Mouse (Mus musculus): ENCODE data around the gene Cd7. TPM values are rescaled to one million over a fixed set of nuclear protein-coding genes. Genes with fewer than 3 reads are reported as not detected.
"Not testable (repeated sequence)": the region's sequence is repeated elsewhere in the genome, so short reads cannot be mapped to it uniquely, and the experiment has no call there.

Gene Cd7
- polyA plus RNA-seq, 1 experiment: 0.95 TPM

GRCm38 (mm10) chr11:121049840-121050239 lies 10.6 kb upstream of the Cd7 start:
- H3K27ac ChIP-seq (ENCODE audit: control insufficient read depth, insufficient read depth, low read depth, low read length): no peak overlapping the region
- H3K36me3 ChIP-seq (ENCODE audit: control insufficient read depth, insufficient read depth, low read length): no peaks in the 10 kb centered on the region
- peaks cover 2% of the 10 kb centered on the region; the same call in 1 of the 2 replicates for H3K4me1 ChIP-seq (ENCODE audit: control insufficient read depth, insufficient read depth, low read length)
- TF ChIP-seq CTCF (IDR thresholded peaks at IDR 0.05; ENCODE audit: control insufficient read depth, insufficient read depth, insufficient replicate concordance, low read depth, low read length) (no peak), POLR2A (IDR thresholded peaks at IDR 0.05; ENCODE audit: control insufficient read depth, low read depth, low read length) (no peak)
- no peak overlapping the region for H3K4me3 ChIP-seq (ENCODE audit: control insufficient read depth, low read depth, low read length)
- H3K27me3 ChIP-seq (ENCODE audit: control insufficient read depth, insufficient read depth, low read length): no peaks in the 10 kb centered on the region

- TF ChIP-seq POLR2A (IDR thresholded peaks at IDR 0.05; ENCODE audit: control insufficient read depth, low read depth, low read length): no peak
- TF ChIP-seq CTCF (IDR thresholded peaks at IDR 0.05; ENCODE audit: control insufficient read depth, insufficient read depth, insufficient replicate concordance, low read depth, low read length): no peak
- no peaks in the 10 kb centered on the region for H3K27me3 ChIP-seq (ENCODE audit: control insufficient read depth, insufficient read depth, low read length)
- no peaks in the 10 kb centered on the region for H3K4me1 ChIP-seq (ENCODE audit: control insufficient read depth, insufficient read depth, low read length)
Measured at GRCm38 (mm10) chr11:121047826-121048399, 8.7 kb upstream of the Cd7 start.

GRCm38 (mm10) chr11:121045286-121045685 lies 6.1 kb upstream of the Cd7 start:
- Histone ChIP-seq H3K36me3 (ENCODE audit: control insufficient read depth, insufficient read depth, low read length) (no peaks in the 10 kb centered on the region), H3K4me1 (ENCODE audit: control insufficient read depth, insufficient read depth, low read length) (no peaks in the 10 kb centered on the region), H3K4me3 (ENCODE audit: control insufficient read depth, low read depth, low read length) (no peak overlapping the region), H3K27me3 (ENCODE audit: control insufficient read depth, insufficient read depth, low read length) (no peaks in the 10 kb centered on the region), H3K27ac (ENCODE audit: control insufficient read depth, insufficient read depth, low read depth, low read length) (no peak overlapping the region)
- TF ChIP-seq CTCF (IDR thresholded peaks at IDR 0.05; ENCODE audit: control insufficient read depth, insufficient read depth, insufficient replicate concordance, low read depth, low read length) (no peak), POLR2A (IDR thresholded peaks at IDR 0.05; ENCODE audit: control insufficient read depth, low read depth, low read length) (no peak)

More at GRCm38 (mm10) chr11:121047826-121048399, 8.7 kb upstream of the Cd7 start:
- Histone ChIP-seq H3K27ac (ENCODE audit: control insufficient read depth, insufficient read depth, low read depth, low read length) (no peak overlapping the region), H3K36me3 (ENCODE audit: control insufficient read depth, insufficient read depth, low read length) (no peaks in the 10 kb centered on the region), H3K4me3 (ENCODE audit: control insufficient read depth, low read depth, low read length) (no peak overlapping the region)

DNA sequence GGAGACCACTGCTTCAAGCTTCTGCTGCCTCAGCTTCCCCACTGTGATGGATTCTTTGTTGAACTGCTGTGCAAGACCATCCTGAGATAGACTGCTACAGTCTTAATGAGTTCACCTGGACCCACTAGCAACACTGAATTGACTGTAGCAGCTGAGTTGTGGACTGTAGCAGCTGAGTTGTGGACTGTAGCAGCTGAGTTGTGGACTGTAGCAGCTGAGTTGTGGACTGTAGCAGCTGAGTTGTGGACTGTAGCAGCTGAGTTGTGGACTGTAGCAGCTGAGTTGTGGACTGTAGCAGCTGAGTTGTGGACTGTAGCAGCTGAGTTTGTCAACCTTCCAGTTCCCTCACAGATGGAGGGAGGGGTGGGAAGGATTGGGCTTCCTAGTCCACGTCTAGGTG lies 3.8 kb upstream of the Cd7 start:
- not testable (repeated sequence) for H3K27ac ChIP-seq (ENCODE audit: control insufficient read depth, insufficient read depth, low read depth, low read length); H3K36me3 ChIP-seq (ENCODE audit: control insufficient read depth, insufficient read depth, low read length); H3K27me3 ChIP-seq (ENCODE audit: control insufficient read depth, insufficient read depth, low read length); H3K4me3 ChIP-seq (ENCODE audit: control insufficient read depth, low read depth, low read length); H3K4me1 ChIP-seq (ENCODE audit: control insufficient read depth, insufficient read depth, low read length)

- Histone ChIP-seq H3K27me3 (ENCODE audit: control insufficient read depth, insufficient read depth, low read length) (no peaks in the 10 kb centered on the region), H3K4me3 (ENCODE audit: control insufficient read depth, low read depth, low read length) (no peak overlapping the region), H3K36me3 (ENCODE audit: control insufficient read depth, insufficient read depth, low read length) (no peaks in the 10 kb centered on the region), H3K4me1 (ENCODE audit: control insufficient read depth, insufficient read depth, low read length) (no peaks in the 10 kb centered on the region), H3K27ac (ENCODE audit: control insufficient read depth, insufficient read depth, low read depth, low read length) (no peak overlapping the region)
- TF ChIP-seq POLR2A (IDR thresholded peaks at IDR 0.05; ENCODE audit: control insufficient read depth, low read depth, low read length): no peak
- no peak for TF ChIP-seq CTCF (IDR thresholded peaks at IDR 0.05; ENCODE audit: control insufficient read depth, insufficient read depth, insufficient replicate concordance, low read depth, low read length)
Measured at GRCm38 (mm10) chr11:121042480-121042879, 3.3 kb upstream of the Cd7 start.

DNA sequence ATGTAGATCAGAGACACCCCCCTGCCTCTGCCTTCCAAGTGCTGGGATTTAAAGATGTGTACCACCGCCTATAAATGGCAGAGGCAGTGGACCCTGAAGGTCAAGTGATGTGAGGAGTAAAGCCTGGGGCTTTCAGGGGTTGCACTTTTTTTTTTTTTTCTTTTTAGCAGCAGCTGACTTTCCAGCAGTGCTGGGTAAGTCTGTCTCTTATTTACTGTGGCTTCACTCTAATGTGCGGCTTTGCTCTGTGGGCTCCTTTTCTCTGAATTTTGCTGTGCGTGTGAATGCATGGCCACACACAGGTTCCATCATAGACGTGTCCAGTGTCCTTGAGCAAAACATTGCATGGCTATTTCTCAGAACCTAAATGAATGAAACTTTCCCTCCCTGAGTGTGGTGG lies 2.4 kb upstream of the Cd7 start:
- H3K4me1 ChIP-seq (ENCODE audit: control insufficient read depth, insufficient read depth, low read length): no peaks in the 10 kb centered on the region
- H3K27me3 ChIP-seq (ENCODE audit: control insufficient read depth, insufficient read depth, low read length): no peaks in the 10 kb centered on the region
- TF ChIP-seq CTCF (IDR thresholded peaks at IDR 0.05; ENCODE audit: control insufficient read depth, insufficient read depth, insufficient replicate concordance, low read depth, low read length): no peak
- TF ChIP-seq POLR2A (IDR thresholded peaks at IDR 0.05; ENCODE audit: control insufficient read depth, low read depth, low read length): no peak
- no peak overlapping the region for H3K4me3 ChIP-seq (ENCODE audit: control insufficient read depth, low read depth, low read length)
- no peaks in the 10 kb centered on the region for H3K36me3 ChIP-seq (ENCODE audit: control insufficient read depth, insufficient read depth, low read length)
- no peak overlapping the region for H3K27ac ChIP-seq (ENCODE audit: control insufficient read depth, insufficient read depth, low read depth, low read length)

- no peaks in the 10 kb centered on the region for H3K4me1 ChIP-seq (ENCODE audit: control insufficient read depth, insufficient read depth, low read length)
- no peak overlapping the region for H3K4me3 ChIP-seq (ENCODE audit: control insufficient read depth, low read depth, low read length)
- H3K27me3 ChIP-seq (ENCODE audit: control insufficient read depth, insufficient read depth, low read length): no peaks in the 10 kb centered on the region
- H3K36me3 ChIP-seq (ENCODE audit: control insufficient read depth, insufficient read depth, low read length): no peaks in the 10 kb centered on the region
- H3K27ac ChIP-seq (ENCODE audit: control insufficient read depth, insufficient read depth, low read depth, low read length): no peak overlapping the region
- TF ChIP-seq POLR2A (IDR thresholded peaks at IDR 0.05; ENCODE audit: control insufficient read depth, low read depth, low read length) (no peak), CTCF (IDR thresholded peaks at IDR 0.05; ENCODE audit: control insufficient read depth, insufficient read depth, insufficient replicate concordance, low read depth, low read length) (peak; percentile 63; the same call in 1 of the 2 replicates)
Measured at GRCm38 (mm10) chr11:121041212-121041611, 2.0 kb upstream of the Cd7 start.
